9 mouse cellular contexts compared by ENCODE assay signal in the genomic region with DNA sequence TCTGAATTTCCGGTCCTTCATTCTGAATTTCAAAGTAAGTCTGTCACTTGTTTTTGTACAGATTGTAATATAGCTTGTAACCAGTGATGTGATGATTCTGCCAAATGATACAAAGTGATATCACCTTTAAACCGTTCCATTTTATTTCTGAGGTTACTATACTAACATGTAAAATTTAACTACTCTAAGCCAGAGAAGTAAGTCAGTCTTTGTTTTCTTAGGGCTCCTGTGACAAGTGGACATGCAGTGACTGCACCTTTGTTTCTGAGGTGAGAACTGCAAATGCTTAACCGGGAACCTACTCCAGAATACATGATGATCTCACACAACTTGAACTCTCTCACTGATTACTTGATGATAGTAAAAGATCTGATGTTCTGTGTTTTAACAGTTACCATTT. TPM values are rescaled to one million over a fixed set of nuclear protein-coding genes. Genes with fewer than 3 reads are reported as not detected.
DNase-seq lines count a peak whose midpoint lies in the region; ATAC-seq lines count a peak whose summit lies in the region.
"Had no signal": no experiment of that assay in that cellular context is flagged by ENCODE, and none has a peak within 500 bp of the region (broad histone marks: within the 10 kb centered on the region; RNA-seq: fewer than 3 reads in every experiment).

No protein-coding gene starts in this region.

- 34% methylated on average over 3 of the region's 3 CpGs for WGBS in lung, embryonic 16.5 days
- 28% methylated on average over 3 of the region's 3 CpGs for WGBS in embryonic facial prominence, embryonic 15.5 days
- WGBS in limb, embryonic 13.5 days, result 34% methylated on average over 3 of the region's 3 CpGs
- WGBS in stomach, embryonic 15.5 days, result 38% methylated on average over 3 of the region's 3 CpGs

- H3K4me2 ChIP-seq in lung, embryonic 16.5 days (ENCODE audit: low read depth, low read length), result peak overlapping the region; percentile 31; the same call in 1 of the 2 replicates
- peak overlapping the region; percentile 63 for H3K4me2 ChIP-seq in embryonic facial prominence, embryonic 15.5 days (replicated peaks)
- peak overlapping the region; percentile 89 for H3K4me2 ChIP-seq in limb, embryonic 13.5 days (replicated peaks)
- H3K4me2 ChIP-seq in stomach, embryonic 15.5 days, result peak overlapping the region; percentile 46

- ATAC-seq in lung, embryonic 16.5 days (ENCODE audit: low read depth), result no peak
- no peak for ATAC-seq in embryonic facial prominence, embryonic 15.5 days (ENCODE audit: insufficient number of reproducible peaks, low FRiP score, low TSS enrichment, low read depth)
- ATAC-seq in limb, embryonic 13.5 days (ENCODE audit: low FRiP score, low read depth), result no peak
- no peak for ATAC-seq in stomach, embryonic 15.5 days (ENCODE audit: insufficient read depth, low FRiP score, low read depth)
- no peak for ATAC-seq in megakaryocyte progenitor cell, adult 5-6 weeks (replicated peaks; ENCODE audit: poor library complexity)

- H3K36me3 ChIP-seq in lung, embryonic 16.5 days (ENCODE audit: control insufficient read depth, insufficient read depth, low read length), result peaks cover 26% of the 10 kb centered on the region
- H3K36me3 ChIP-seq in embryonic facial prominence, embryonic 15.5 days, result peaks cover 27% of the 10 kb centered on the region
- peaks cover 42% of the 10 kb centered on the region for H3K36me3 ChIP-seq in limb, embryonic 13.5 days
- peaks cover 6% of the 10 kb centered on the region for H3K36me3 ChIP-seq in stomach, embryonic 15.5 days

- peaks cover 15% of the 10 kb centered on the region for H3K4me1 ChIP-seq in lung, embryonic 16.5 days (replicated peaks; ENCODE audit: control insufficient read depth, insufficient read depth, low read length)
- H3K4me1 ChIP-seq in embryonic facial prominence, embryonic 15.5 days, result peaks cover 13% of the 10 kb centered on the region
- peaks cover 18% of the 10 kb centered on the region for H3K4me1 ChIP-seq in limb, embryonic 13.5 days
- peaks cover 11% of the 10 kb centered on the region; the same call in 1 of the 2 replicates for H3K4me1 ChIP-seq in stomach, embryonic 15.5 days

- peak overlapping the region; percentile 13; the same call in 1 of the 2 replicates for H3K27ac ChIP-seq in lung, embryonic 16.5 days (ENCODE audit: low read length)
- 0 out of 2 replicates have a peak overlapping the region, but pooled peaks have one; percentile 7 for H3K27ac ChIP-seq in embryonic facial prominence, embryonic 15.5 days (replicated peaks)
- H3K27ac ChIP-seq in limb, embryonic 13.5 days, result no peak overlapping the region
- H3K27ac ChIP-seq in stomach, embryonic 15.5 days, result no peak overlapping the region
- H3K27ac ChIP-seq: heart, adult 2 months had no signal

- peak overlapping the region; percentile 15; the same call in 1 of the 2 replicates for H3K4me3 ChIP-seq in lung, embryonic 16.5 days (ENCODE audit: low read length)
- H3K4me3 ChIP-seq in embryonic facial prominence, embryonic 15.5 days (replicated peaks), result peak overlapping the region; percentile 80
- peak overlapping the region; percentile 81 for H3K4me3 ChIP-seq in limb, embryonic 13.5 days
- no peak overlapping the region for H3K4me3 ChIP-seq in stomach, embryonic 15.5 days (replicated peaks)
- H3K4me3 ChIP-seq: heart, adult 2 months had no signal

- H3K27me3 ChIP-seq in lung, embryonic 16.5 days (ENCODE audit: control insufficient read depth, insufficient read depth, low read depth, low read length), result no peaks in the 10 kb centered on the region
- no peaks in the 10 kb centered on the region for H3K27me3 ChIP-seq in embryonic facial prominence, embryonic 15.5 days
- no peaks in the 10 kb centered on the region for H3K27me3 ChIP-seq in limb, embryonic 13.5 days
- H3K27me3 ChIP-seq in stomach, embryonic 15.5 days (replicated peaks), result no peaks in the 10 kb centered on the region

- DNase-seq in lung, adult 18-20 months, result no peak
- no peak for DNase-seq in adipocyte (ENCODE audit: low spot score)
- DNase-seq in retina, embryonic 14.5 days (ENCODE audit: low spot score), result no peak
- DNase-seq: heart, adult 2 months had no signal

- H3K9ac ChIP-seq in lung, embryonic 16.5 days (ENCODE audit: low read length), result no peak overlapping the region
- no peak overlapping the region for H3K9ac ChIP-seq in embryonic facial prominence, embryonic 15.5 days
- peak overlapping the region; percentile 65 for H3K9ac ChIP-seq in limb, embryonic 13.5 days
- no peak overlapping the region for H3K9ac ChIP-seq in stomach, embryonic 15.5 days

- H3K9me3 ChIP-seq in lung, embryonic 16.5 days (ENCODE audit: control insufficient read depth, low read length), result no peaks in the 10 kb centered on the region
- no peaks in the 10 kb centered on the region for H3K9me3 ChIP-seq in embryonic facial prominence, embryonic 15.5 days (replicated peaks)
- no peaks in the 10 kb centered on the region for H3K9me3 ChIP-seq in limb, embryonic 13.5 days
- H3K9me3 ChIP-seq in stomach, embryonic 15.5 days, result no peaks in the 10 kb centered on the region

RNA-seq across cellular contexts. Expression of a gene that starts 3.4 kb away (rescaled TPM):
- 7.5 and 12.2 TPM in 2 replicates for polyA plus RNA-seq in lung, embryonic 16.5 days (2015; fragmentation: Nextera tagmentation; extraction: Ambion mirVana)
- 7.8 and 8.1 TPM in 2 replicates for polyA plus RNA-seq in embryonic facial prominence, embryonic 15.5 days (2015; fragmentation: Nextera tagmentation; extraction: Ambion mirVana)
- polyA plus RNA-seq in limb, embryonic 13.5 days (2015; fragmentation: Nextera tagmentation; extraction: Ambion mirVana), result 10.8 and 13.4 TPM in 2 replicates
- polyA plus RNA-seq in stomach, embryonic 15.5 days (2015; fragmentation: Nextera tagmentation; extraction: Ambion mirVana), result 7.7 and 8.0 TPM in 2 replicates
- 4.8 and 7.1 TPM in 2 replicates for total RNA-seq in megakaryocyte progenitor cell, adult 5-6 weeks (2015)
- 3.6 and 6.4 TPM in 2 replicates for total RNA-seq in megakaryocyte progenitor cell, adult 5-6 weeks (2017)

RNA-seq across cellular contexts. Expression of a gene that starts 32.5 kb away (rescaled TPM):
- 30.8 and 31.8 TPM in 2 replicates for polyA plus RNA-seq in lung, embryonic 16.5 days (2015; fragmentation: Nextera tagmentation; extraction: Ambion mirVana)
- polyA plus RNA-seq in embryonic facial prominence, embryonic 15.5 days (2015; fragmentation: Nextera tagmentation; extraction: Ambion mirVana), result 24.5 and 29.5 TPM in 2 replicates
- 25.4 and 26.9 TPM in 2 replicates for polyA plus RNA-seq in limb, embryonic 13.5 days (2015; fragmentation: Nextera tagmentation; extraction: Ambion mirVana)
- polyA plus RNA-seq in stomach, embryonic 15.5 days (2015; fragmentation: Nextera tagmentation; extraction: Ambion mirVana), result 33.4 and 34.7 TPM in 2 replicates
- 38.7 and 40.5 TPM in 2 replicates for total RNA-seq in megakaryocyte progenitor cell, adult 5-6 weeks (2015)
- total RNA-seq in megakaryocyte progenitor cell, adult 5-6 weeks (2017), result 35.8 and 43.6 TPM in 2 replicates

RNA-seq across cellular contexts. Expression of a gene that starts 32.5 kb away (rescaled TPM):
- 37.8 and 38.3 TPM in 2 replicates for polyA plus RNA-seq in lung, embryonic 16.5 days (2015; fragmentation: Nextera tagmentation; extraction: Ambion mirVana)
- 25.9 and 28.9 TPM in 2 replicates for polyA plus RNA-seq in embryonic facial prominence, embryonic 15.5 days (2015; fragmentation: Nextera tagmentation; extraction: Ambion mirVana)
- 33.9 and 35.0 TPM in 2 replicates for polyA plus RNA-seq in limb, embryonic 13.5 days (2015; fragmentation: Nextera tagmentation; extraction: Ambion mirVana)
- 25.6 and 25.7 TPM in 2 replicates for polyA plus RNA-seq in stomach, embryonic 15.5 days (2015; fragmentation: Nextera tagmentation; extraction: Ambion mirVana)
- 38.1 and 41.3 TPM in 2 replicates for total RNA-seq in megakaryocyte progenitor cell, adult 5-6 weeks (2015)
- 7.3 and 8.3 TPM in 2 replicates for total RNA-seq in megakaryocyte progenitor cell, adult 5-6 weeks (2017)

RNA-seq across cellular contexts. Expression of a gene that starts 59.6 kb away (rescaled TPM):
- polyA plus RNA-seq in lung, embryonic 16.5 days (2015; fragmentation: Nextera tagmentation; extraction: Ambion mirVana), result 2.8 and 13.9 TPM in 2 replicates
- polyA plus RNA-seq in embryonic facial prominence, embryonic 15.5 days (2015; fragmentation: Nextera tagmentation; extraction: Ambion mirVana), result 2.5 and 2.7 TPM in 2 replicates
- polyA plus RNA-seq in limb, embryonic 13.5 days (2015; fragmentation: Nextera tagmentation; extraction: Ambion mirVana), result 3.9 and 4.3 TPM in 2 replicates
- 13.8 and 49.3 TPM in 2 replicates for polyA plus RNA-seq in stomach, embryonic 15.5 days (2015; fragmentation: Nextera tagmentation; extraction: Ambion mirVana)
- total RNA-seq in megakaryocyte progenitor cell, adult 5-6 weeks (2015), result 0.20 and 0.27 TPM in 2 replicates
- 0.04 and 0.17 TPM in 2 replicates for total RNA-seq in megakaryocyte progenitor cell, adult 5-6 weeks (2017)

Comparison
In these comparisons a context has a peak if more than half of its experiments do, and no peak if none do; other contexts are left out.
1. H3K27ac ChIP-seq: peak in lung, embryonic 16.5 days (single experiment) and embryonic facial prominence, embryonic 15.5 days (single experiment); none in limb, embryonic 13.5 days (single experiment) and stomach, embryonic 15.5 days (single experiment).
2. H3K4me2 ChIP-seq: peak in every context shown above with its lines; median percentile 89 in limb, embryonic 13.5 days; 63 in embryonic facial prominence, embryonic 15.5 days; 46 in stomach, embryonic 15.5 days; 31 in lung, embryonic 16.5 days.